Mouse (Mus musculus) midbrain, postnatal 0 days (tissue): ENCODE results near the gene Tmem189. TPM values are rescaled to one million over a fixed set of nuclear protein-coding genes. Genes with fewer than 3 reads are reported as not detected.
A peak's percentile ranks its signal among the peaks of the same experiment; 100 is the strongest.

Experiments
- ATAC-seq: fragments of 200-750 bp; cut with Nextera tagmentation; 2 replicates; pipeline ENCODE4 v1.8.0; 2017; ENCODE audit warnings: moderate number of reproducible peaks, mild to moderate bottlenecking, moderate TSS enrichment, moderate library complexity; ENCODE audit not compliant: low FRiP score
- DNase-seq: peaks from one replicate; pipeline ENCODE4 v3.0.0-alpha.2; 2015; ENCODE audit warnings: low spot score
- H3K27ac ChIP-seq: fragments of 300-500 bp; sonication (generic); 2 replicates; pipeline ENCODE4 v1.5.1; 2014; ENCODE audit warnings: low read depth, mild to moderate bottlenecking, low read length, mixed read lengths
- H3K27me3 ChIP-seq: fragments of 300-500 bp; sonication (generic); 2 replicates; pipeline ENCODE4 v1.6.1; 2014; ENCODE audit warnings: low read length, control low read depth, mixed read lengths; ENCODE audit not compliant: insufficient read depth
- H3K36me3 ChIP-seq: fragments of 300-500 bp; sonication (generic); 2 replicates; pipeline ENCODE4 v1.6.1; 2014; ENCODE audit warnings: low read length, control low read depth, mixed read lengths; ENCODE audit not compliant: insufficient read depth
- H3K4me1 ChIP-seq: fragments of 300-500 bp; sonication (generic); 2 replicates; pipeline ENCODE4 v1.6.1; 2014; ENCODE audit warnings: mild to moderate bottlenecking, control low read depth, antibody characterized with exemption, low read length, mixed read lengths; ENCODE audit not compliant: insufficient read depth
- H3K4me2 ChIP-seq: fragments of 300-500 bp; sonication (generic); 2 replicates; pipeline ENCODE4 v1.6.1; 2014; ENCODE audit warnings: low read depth, mild to moderate bottlenecking, low read length, mixed read lengths; ENCODE audit not compliant: poor library complexity, severe bottlenecking
- H3K4me3 ChIP-seq: fragments of 300-500 bp; sonication (generic); 2 replicates; pipeline ENCODE4 v1.5.1; 2014; ENCODE audit warnings: low read depth, mild to moderate bottlenecking, low read length, moderate library complexity
- H3K9ac ChIP-seq: fragments of 300-500 bp; sonication (generic); replicated peaks from 2 replicates; pipeline ENCODE4 v1.6.1; 2014; ENCODE audit warnings: mild to moderate bottlenecking, low read length, moderate library complexity, mixed read lengths; ENCODE audit not compliant: poor library complexity, severe bottlenecking
- H3K9me3 ChIP-seq: fragments of 300-500 bp; sonication (generic); 2 replicates; pipeline ENCODE4 v1.6.1; 2016; ENCODE audit warnings: low read length, control low read depth
- CTCF ChIP-seq: IDR thresholded peaks from 2 replicates; pipeline ENCODE4 v1.5.1; 2016; ENCODE audit warnings: antibody characterized with exemption, mild to moderate bottlenecking
- WGBS: fragments of 180-500 bp; shearing (Covaris S2); extraction: QIAGEN DNeasy Blood & Tissue Kit; methylation state at CpG from one replicate; pipeline ENCODE4 v1.1.7; 2014; 5-methylcytosine and 5-hydroxymethylcytosine counted together
- polyA plus RNA-seq: library from polyadenylated mRNA; unstranded; fragments of >200 nt; fragmentation: Nextera tagmentation; extraction: Ambion mirVana; gene quantifications from 2 replicates; pipeline ENCODE4 v1.2.1, GENCODE M21; 2015
- total RNA-seq: library from RNA; depleted of rRNA; stranded (reverse); fragments of >200 nt; gene quantifications from 2 replicates; pipeline ENCODE4 v1.2.3, GENCODE M21; 2014; rRNA removed

Gene Tmem189
- total RNA-seq (45.5 and 65.9 TPM in 2 replicates), polyA plus RNA-seq (33.5 and 35.3 TPM in 2 replicates)

- Histone ChIP-seq H3K27ac (peak within 1 kb of the TSS; percentile 27), H3K27me3 (peaks cover 19% of the 10 kb centered on the region)
- ATAC-seq: 0 out of 2 replicates have a peak, but pooled peaks have one; percentile 41
Measured at GRCm38 (mm10) chr2:167689501-167690218, at the start of gene Tmem189. Gene Tmem189, minus strand, starts transcription at chr2:167689822.

GRCm38 (mm10) chr2:167739030-167739429 lies 49.4 kb upstream of the Tmem189 start:
- H3K36me3 ChIP-seq: no peaks in the 10 kb centered on the region
- no peak overlapping the region for H3K27ac ChIP-seq
- no peak overlapping the region for H3K4me3 ChIP-seq
- DNase-seq: no peak
- H3K4me2 ChIP-seq: no peak overlapping the region
- no peaks in the 10 kb centered on the region for H3K4me1 ChIP-seq
- H3K9ac ChIP-seq: no peak overlapping the region
- TF ChIP-seq CTCF: no peak
- H3K9me3 ChIP-seq: no peaks in the 10 kb centered on the region
- 64% methylated on average over 5 of the region's 6 CpGs for WGBS
- H3K27me3 ChIP-seq: no peaks in the 10 kb centered on the region
- no peak for ATAC-seq

More at GRCm38 (mm10) chr2:167689501-167690218, at the start of gene Tmem189:
- peak within 1 kb of the TSS; percentile 63 for H3K9ac ChIP-seq
- no peaks in the 10 kb centered on the region for H3K9me3 ChIP-seq
- no peaks in the 10 kb centered on the region for H3K36me3 ChIP-seq
- no peak for TF ChIP-seq CTCF
- no peaks in the 10 kb centered on the region for H3K4me1 ChIP-seq
- under 1% methylated on average over 90 of the region's 99 CpGs for WGBS
- DNase-seq: peak; percentile 75
- H3K4me3 ChIP-seq: peak within 1 kb of the TSS; percentile 52
- peak within 1 kb of the TSS; percentile 81 for H3K4me2 ChIP-seq

DNA sequence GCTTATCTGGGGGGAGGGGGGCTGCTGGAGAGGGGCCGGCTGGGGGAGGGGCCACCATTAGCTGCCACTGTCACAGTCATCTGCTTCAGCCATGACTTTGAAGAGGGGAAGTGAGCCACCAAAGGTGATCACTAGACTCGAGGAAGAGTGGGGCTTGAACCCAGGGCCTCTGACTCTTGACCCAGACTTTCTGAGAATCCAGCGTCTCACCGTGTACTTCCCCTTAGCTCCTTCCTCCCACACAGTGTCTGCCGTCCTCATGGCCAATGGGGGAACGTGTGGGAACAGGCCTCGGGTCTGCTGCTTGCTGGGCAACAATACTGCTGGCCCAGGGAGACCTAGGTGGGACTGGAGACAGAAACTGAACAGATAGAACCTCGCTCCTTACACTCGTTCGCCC lies 45.2 kb upstream of the Tmem189 start:
- TF ChIP-seq CTCF: no peak
- WGBS: 80% methylated on average over 10 of the region's 10 CpGs

DNA sequence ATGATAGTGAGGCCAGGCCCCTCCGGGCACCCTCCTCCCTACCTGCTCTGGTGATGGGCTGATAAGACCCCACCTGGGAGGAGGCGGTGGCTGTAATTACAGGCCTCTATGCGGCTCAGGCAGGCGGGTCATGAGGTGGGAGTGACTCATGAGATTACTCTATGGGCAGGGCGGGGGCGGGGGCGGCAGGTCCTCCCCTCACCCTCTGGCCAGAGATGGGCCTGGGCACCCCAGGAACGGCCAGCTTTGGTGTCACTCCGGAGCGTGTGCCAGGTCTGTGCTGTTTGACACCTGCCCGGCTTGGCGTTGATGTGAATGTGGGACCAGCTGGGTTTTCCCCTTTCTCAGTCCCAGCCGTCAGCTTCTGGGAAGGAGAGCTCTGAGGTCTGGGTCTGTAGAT lies 41.5 kb upstream of the Tmem189 start:
- H3K4me2 ChIP-seq: no peak overlapping the region
- H3K27me3 ChIP-seq: no peaks in the 10 kb centered on the region
- H3K9me3 ChIP-seq: no peaks in the 10 kb centered on the region
- H3K4me1 ChIP-seq: no peaks in the 10 kb centered on the region
- H3K4me3 ChIP-seq: no peak overlapping the region
- H3K27ac ChIP-seq: no peak overlapping the region
- no peak for ATAC-seq
- DNase-seq: no peak
- H3K9ac ChIP-seq: no peak overlapping the region
- 82% methylated on average over 13 of the region's 13 CpGs for WGBS
- TF ChIP-seq CTCF: no peak
- H3K36me3 ChIP-seq: no peaks in the 10 kb centered on the region

More for the DNA sequence above, 45.2 kb upstream of the Tmem189 start:
- Histone ChIP-seq H3K36me3 (no peaks in the 10 kb centered on the region), H3K4me3 (no peak overlapping the region), H3K27ac (no peak overlapping the region), H3K27me3 (no peaks in the 10 kb centered on the region), H3K9ac (no peak overlapping the region), H3K4me1 (no peaks in the 10 kb centered on the region), H3K9me3 (no peaks in the 10 kb centered on the region), H3K4me2 (no peak overlapping the region)
- DNase-seq (no peak), ATAC-seq (no peak)

GRCm38 (mm10) chr2:167730036-167730435 lies 40.4 kb upstream of the Tmem189 start:
- ATAC-seq (no peak), DNase-seq (no peak)
- no peak for TF ChIP-seq CTCF
- Histone ChIP-seq H3K36me3 (no peaks in the 10 kb centered on the region), H3K27ac (no peak overlapping the region), H3K27me3 (no peaks in the 10 kb centered on the region), H3K9ac (no peak overlapping the region), H3K4me3 (no peak overlapping the region), H3K9me3 (no peaks in the 10 kb centered on the region), H3K4me2 (no peak overlapping the region), H3K4me1 (no peaks in the 10 kb centered on the region)
- 83% methylated on average over 7 of the region's 7 CpGs for WGBS

DNA sequence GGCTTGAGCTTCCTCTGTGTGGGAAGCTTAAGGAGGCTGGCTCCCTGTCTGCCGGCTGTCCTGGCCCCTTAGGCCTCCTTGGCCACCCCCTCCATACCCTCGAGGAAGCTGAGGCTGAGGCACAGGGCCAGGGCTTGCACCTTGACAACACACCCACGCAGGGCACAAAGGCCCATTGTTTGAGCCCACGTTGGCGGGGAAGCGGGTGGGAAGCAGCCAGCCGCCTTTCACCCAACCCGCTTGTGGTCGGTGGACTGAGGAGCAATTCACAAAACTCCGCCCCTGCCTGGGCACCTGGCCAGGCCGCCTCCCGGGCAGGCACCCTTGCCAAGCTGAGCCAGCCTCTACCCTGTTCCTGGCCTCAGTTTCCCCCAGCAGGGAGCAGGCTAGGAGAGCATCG lies 37.5 kb upstream of the Tmem189 start:
- H3K4me3 ChIP-seq: no peak overlapping the region

More for the DNA sequence above, 37.5 kb upstream of the Tmem189 start:
- peak; percentile 47; the same call in 1 of the 2 replicates for ATAC-seq
- no peaks in the 10 kb centered on the region for H3K36me3 ChIP-seq
- H3K4me1 ChIP-seq: no peaks in the 10 kb centered on the region
- no peak for TF ChIP-seq CTCF
- no peak overlapping the region for H3K4me2 ChIP-seq
- no peak overlapping the region for H3K27ac ChIP-seq
- no peaks in the 10 kb centered on the region for H3K9me3 ChIP-seq
- H3K27me3 ChIP-seq: no peaks in the 10 kb centered on the region
- 49% methylated on average over 13 of the region's 13 CpGs for WGBS
- DNase-seq: peak; percentile 68
- H3K9ac ChIP-seq: no peak overlapping the region
